ENCODE assay signal across 10 mouse cellular contexts in the genomic region with DNA sequence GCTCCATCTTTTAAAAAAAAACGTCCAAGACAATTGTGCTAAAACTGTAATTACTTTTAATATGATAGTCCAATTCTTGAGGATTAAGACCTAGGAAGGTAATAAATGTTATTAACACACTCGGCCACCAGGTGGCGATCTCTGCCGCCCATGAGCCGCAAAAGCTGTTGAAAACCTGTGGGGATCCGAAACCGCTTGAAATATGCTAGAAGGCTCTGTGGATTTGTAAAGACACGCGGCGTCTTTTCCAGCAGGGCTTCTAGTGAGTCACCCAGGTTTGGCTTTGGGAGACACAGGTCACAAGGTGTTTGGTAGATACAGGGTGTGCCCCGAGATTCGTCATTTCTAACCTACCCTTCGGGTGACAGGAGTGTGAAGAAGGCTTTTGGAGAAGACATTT. TPM values are rescaled to one million over a fixed set of nuclear protein-coding genes. Genes with fewer than 3 reads are reported as not detected.
A peak's percentile ranks its signal among the peaks of the same experiment; 100 is the strongest.
DNase-seq lines count a peak whose midpoint lies in the region; ATAC-seq and TF ChIP-seq lines count a peak whose summit lies in the region.
"Had no signal": no experiment of that assay in that cellular context is flagged by ENCODE, and none has a peak within 500 bp of the region (broad histone marks: within the 10 kb centered on the region; RNA-seq: fewer than 3 reads in every experiment).

No protein-coding gene starts in this region.

- intact Hi-C loops in heart, postnatal 36 days (cut with DNase I): loop anchor here (1.0 to 5.0 kb wide), 2 partner anchors 34 to 94 kb away; no protein-coding TSS in a partner anchor
- intact Hi-C loops in left cerebral cortex, postnatal 10 days (cut with DNase I): loop anchor here (2.0 kb wide), 1 partner anchor 90 kb away; no protein-coding TSS in a partner anchor

- no peak overlapping the region for H3K4me3 ChIP-seq in hindbrain, embryonic 11.5 days (ENCODE audit: low read depth, low read length)
- H3K4me3 ChIP-seq in hindbrain, embryonic 13.5 days: no peak overlapping the region
- no peak overlapping the region for H3K4me3 ChIP-seq in midbrain, postnatal 0 days (ENCODE audit: low read depth, low read length)
- H3K4me3 ChIP-seq: embryonic facial prominence, embryonic 13.5 days; stomach, embryonic 15.5 days had no signal

- peak; percentile 89 for TF ChIP-seq CTCF in midbrain, postnatal 0 days (IDR thresholded peaks at IDR 0.05)

- H3K4me2 ChIP-seq in hindbrain, embryonic 11.5 days (replicated peaks; ENCODE audit: low read depth, low read length): no peak overlapping the region
- no peak overlapping the region for H3K4me2 ChIP-seq in hindbrain, embryonic 13.5 days
- no peak overlapping the region for H3K4me2 ChIP-seq in midbrain, postnatal 0 days (ENCODE audit: low read depth, low read length, poor library complexity, severe bottlenecking)
- H3K4me2 ChIP-seq: embryonic facial prominence, embryonic 13.5 days; stomach, embryonic 15.5 days had no signal

- WGBS in hindbrain, embryonic 11.5 days: 25% methylated on average over 13 of the region's 13 CpGs
- 25% methylated on average over 13 of the region's 13 CpGs for WGBS in hindbrain, embryonic 13.5 days
- WGBS in midbrain, postnatal 0 days: 21% methylated on average over 13 of the region's 13 CpGs

- no peaks in the 10 kb centered on the region for H3K27me3 ChIP-seq in hindbrain, embryonic 11.5 days (ENCODE audit: control insufficient read depth, insufficient read depth, low read length)
- 0 out of 2 replicates have a peak, but pooled peaks cover 5% of the 10 kb centered on the region for H3K27me3 ChIP-seq in hindbrain, embryonic 13.5 days
- H3K27me3 ChIP-seq in midbrain, postnatal 0 days (ENCODE audit: insufficient read depth, low read length): no peaks in the 10 kb centered on the region
- H3K27me3 ChIP-seq in splenic B cell, adult 2 months (ENCODE audit: control insufficient read depth, insufficient read depth, low read length, poor library complexity, severe bottlenecking): no peaks in the 10 kb centered on the region
- H3K27me3 ChIP-seq: embryonic facial prominence, embryonic 13.5 days; stomach, embryonic 15.5 days had no signal

- no peak for ATAC-seq in hindbrain, embryonic 11.5 days (ENCODE audit: low FRiP score)
- ATAC-seq in hindbrain, embryonic 13.5 days (ENCODE audit: low FRiP score): no peak
- ATAC-seq in midbrain, postnatal 0 days (ENCODE audit: low FRiP score): no peak

- H3K9ac ChIP-seq in hindbrain, embryonic 11.5 days (ENCODE audit: low read depth, low read length): no peak overlapping the region
- H3K9ac ChIP-seq in hindbrain, embryonic 13.5 days: no peak overlapping the region
- no peak overlapping the region for H3K9ac ChIP-seq in midbrain, postnatal 0 days (replicated peaks; ENCODE audit: low read length, poor library complexity, severe bottlenecking)
- H3K9ac ChIP-seq: embryonic facial prominence, embryonic 13.5 days; stomach, embryonic 15.5 days had no signal

- DNase-seq in hindbrain, embryonic 11.5 days (ENCODE audit: low spot score): peak; percentile 84
- DNase-seq in adrenal gland, adult 8-10 months: peak; percentile 54
- DNase-seq in embryo, embryonic 10.5 days (ENCODE audit: low spot score): peak; percentile 85
- peak; percentile 83 to 87 for DNase-seq in heart, postnatal 36 days
- DNase-seq in left cerebral cortex, postnatal 10 days (ENCODE audit: extremely low spot score in 1 of 2, low spot score in 2 of 2): peak; percentile 50 to 68
- peak; percentile 84 for DNase-seq in midbrain, postnatal 0 days (ENCODE audit: low spot score)
- DNase-seq in splenic B cell, adult 2 months (ENCODE audit: low read depth, low spot score): peak; percentile 89

- no peaks in the 10 kb centered on the region for H3K36me3 ChIP-seq in hindbrain, embryonic 11.5 days (ENCODE audit: control insufficient read depth, insufficient read depth, low read length)
- H3K36me3 ChIP-seq in hindbrain, embryonic 13.5 days: no peaks in the 10 kb centered on the region
- no peaks in the 10 kb centered on the region for H3K36me3 ChIP-seq in midbrain, postnatal 0 days (ENCODE audit: insufficient read depth, low read length)
- H3K36me3 ChIP-seq in splenic B cell, adult 2 months (ENCODE audit: control insufficient read depth, insufficient read depth, low read length, poor library complexity, severe bottlenecking): no peaks in the 10 kb centered on the region
- H3K36me3 ChIP-seq: embryonic facial prominence, embryonic 13.5 days; stomach, embryonic 15.5 days had no signal

- no peaks in the 10 kb centered on the region for H3K9me3 ChIP-seq in hindbrain, embryonic 11.5 days (ENCODE audit: control insufficient read depth, low read length)
- H3K9me3 ChIP-seq in hindbrain, embryonic 13.5 days: no peaks in the 10 kb centered on the region
- H3K9me3 ChIP-seq in midbrain, postnatal 0 days (ENCODE audit: low read length): no peaks in the 10 kb centered on the region
- H3K9me3 ChIP-seq: embryonic facial prominence, embryonic 13.5 days; stomach, embryonic 15.5 days had no signal

- H3K4me1 ChIP-seq in hindbrain, embryonic 11.5 days (replicated peaks; ENCODE audit: control insufficient read depth, insufficient read depth, low read length): no peaks in the 10 kb centered on the region; the same call in 1 of the 2 replicates
- H3K4me1 ChIP-seq in hindbrain, embryonic 13.5 days (replicated peaks): no peaks in the 10 kb centered on the region
- no peaks in the 10 kb centered on the region for H3K4me1 ChIP-seq in midbrain, postnatal 0 days (ENCODE audit: insufficient read depth, low read length)
- H3K4me1 ChIP-seq: embryonic facial prominence, embryonic 13.5 days; stomach, embryonic 15.5 days had no signal

- no peak overlapping the region for H3K27ac ChIP-seq in hindbrain, embryonic 11.5 days (ENCODE audit: low read depth, low read length)
- no peak overlapping the region for H3K27ac ChIP-seq in hindbrain, embryonic 13.5 days
- no peak overlapping the region for H3K27ac ChIP-seq in midbrain, postnatal 0 days (ENCODE audit: low read depth, low read length)
- H3K27ac ChIP-seq: embryonic facial prominence, embryonic 13.5 days; stomach, embryonic 15.5 days had no signal

RNA-seq across cellular contexts. Expression of a gene that starts 35.1 kb away (rescaled TPM):
- 10.2 and 11.2 TPM in 2 replicates for polyA plus RNA-seq in hindbrain, embryonic 11.5 days (2014; fragmentation: Nextera tagmentation; extraction: Ambion mirVana)
- 21.3 and 21.7 TPM in 2 replicates for polyA plus RNA-seq in hindbrain, embryonic 13.5 days (2015; fragmentation: Nextera tagmentation; extraction: Ambion mirVana)
- 10 to 100 TPM; 48.2 to 56.8 (median 54.5) TPM for total RNA-seq in adrenal gland, adult 8-10 months (2022)
- total RNA-seq in heart, postnatal 36 days (2021): 10 to 100 TPM; 40.1 to 42.1 TPM
- 10 to 100 TPM; 86.8 to 91.8 TPM for total RNA-seq in left cerebral cortex, postnatal 10 days (2021)
- 69.5 and 73.3 TPM in 2 replicates for total RNA-seq in midbrain, postnatal 0 days (2014; rRNA removed)
- 33.1 and 36.3 TPM in 2 replicates for polyA plus RNA-seq in midbrain, postnatal 0 days (2015; fragmentation: Nextera tagmentation; extraction: Ambion mirVana)
